14 mouse cellular contexts compared by ENCODE assay signal in genomic region chr10:4776007-4776713, GRCm38 (mm10).
DNase-seq lines count a peak whose midpoint lies in the region; ATAC-seq and TF ChIP-seq lines count a peak whose summit lies in the region.
"Had no signal": no experiment of that assay in that cellular context is flagged by ENCODE, and none has a peak within 500 bp of the region (broad histone marks: within the 10 kb centered on the region; RNA-seq: fewer than 3 reads in every experiment).

No protein-coding gene starts in this region.

- intact Hi-C loops in heart, postnatal 36 days (cut with DNase I), result no loop called here

- no peak overlapping the region for H3K4me2 ChIP-seq in lung, embryonic 14.5 days
- no peak overlapping the region for H3K4me2 ChIP-seq in hindbrain, postnatal 0 days (ENCODE audit: low read depth, low read length)
- H3K4me2 ChIP-seq: embryonic facial prominence, embryonic 12.5 days; forebrain, embryonic 12.5 days; stomach, embryonic 15.5 days had no signal

- no peaks in the 10 kb centered on the region for H3K36me3 ChIP-seq in lung, embryonic 14.5 days (ENCODE audit: insufficient read depth)
- no peaks in the 10 kb centered on the region for H3K36me3 ChIP-seq in hindbrain, postnatal 0 days (ENCODE audit: insufficient read depth, low read length)
- H3K36me3 ChIP-seq: embryonic facial prominence, embryonic 12.5 days; forebrain, embryonic 12.5 days; stomach, embryonic 15.5 days had no signal

- no peak overlapping the region for H3K9ac ChIP-seq in lung, embryonic 14.5 days
- no peak overlapping the region for H3K9ac ChIP-seq in hindbrain, postnatal 0 days (replicated peaks; ENCODE audit: low read length)
- H3K9ac ChIP-seq: embryonic facial prominence, embryonic 12.5 days; forebrain, embryonic 12.5 days; stomach, embryonic 15.5 days had no signal

- no peak for TF ChIP-seq CTCF in lung, embryonic 14.5 days (IDR thresholded peaks at IDR 0.05; ENCODE audit: low read depth)
- no peak for TF ChIP-seq CTCF in embryonic fibroblast, embryonic 13.5 days (IDR thresholded peaks at IDR 0.05; ENCODE audit: borderline replicate concordance, insufficient read depth, low read length)
- no peak for TF ChIP-seq CTCF in hindbrain, postnatal 0 days (IDR thresholded peaks at IDR 0.05; ENCODE audit: low read depth)

- H3K27ac ChIP-seq in lung, embryonic 14.5 days (ENCODE audit: low read depth), result no peak overlapping the region
- peak overlapping the region; percentile 44; the same call in 1 of the 2 replicates for H3K27ac ChIP-seq in embryonic fibroblast, embryonic 13.5 days (ENCODE audit: insufficient read depth, low read length)
- no peak overlapping the region for H3K27ac ChIP-seq in hindbrain, postnatal 0 days
- H3K27ac ChIP-seq: embryonic facial prominence, embryonic 12.5 days; forebrain, embryonic 12.5 days; stomach, embryonic 15.5 days had no signal

- no peaks in the 10 kb centered on the region for H3K4me1 ChIP-seq in lung, embryonic 14.5 days (ENCODE audit: insufficient read depth)
- H3K4me1 ChIP-seq in embryonic fibroblast, embryonic 13.5 days (ENCODE audit: control insufficient read depth, insufficient read depth, low read length), result 0 out of 2 replicates have a peak, but pooled peaks cover 5% of the 10 kb centered on the region
- no peaks in the 10 kb centered on the region for H3K4me1 ChIP-seq in hindbrain, postnatal 0 days (ENCODE audit: insufficient read depth, low read length)
- H3K4me1 ChIP-seq: embryonic facial prominence, embryonic 12.5 days; forebrain, embryonic 12.5 days; stomach, embryonic 15.5 days had no signal

- WGBS in lung, embryonic 14.5 days, result 44% methylated on average over 6 of the region's 6 CpGs
- 80% methylated on average over 6 of the region's 6 CpGs for WGBS in hindbrain, postnatal 0 days

- no peak for TF ChIP-seq POLR2A in embryonic fibroblast, embryonic 13.5 days (IDR thresholded peaks at IDR 0.05; ENCODE audit: low read depth, low read length)

- no peaks in the 10 kb centered on the region for H3K27me3 ChIP-seq in lung, embryonic 14.5 days (ENCODE audit: insufficient read depth, low read length)
- no peaks in the 10 kb centered on the region for H3K27me3 ChIP-seq in hindbrain, postnatal 0 days (ENCODE audit: insufficient read depth, low read length)
- H3K27me3 ChIP-seq: CH12.LX; embryonic facial prominence, embryonic 12.5 days; forebrain, embryonic 12.5 days; stomach, embryonic 15.5 days had no signal

- no peaks in the 10 kb centered on the region for H3K9me3 ChIP-seq in lung, embryonic 14.5 days (ENCODE audit: low read depth, low read length)
- H3K9me3 ChIP-seq in hindbrain, postnatal 0 days (ENCODE audit: low read length), result no peaks in the 10 kb centered on the region
- H3K9me3 ChIP-seq: embryonic facial prominence, embryonic 12.5 days; forebrain, embryonic 12.5 days; stomach, embryonic 15.5 days had no signal

- peak; percentile 31; the same call in 1 of the 2 replicates for ATAC-seq in lung, embryonic 14.5 days (ENCODE audit: insufficient read depth)
- no peak for ATAC-seq in hindbrain, postnatal 0 days
- ATAC-seq: midbrain, embryonic 16.5 days had no signal

- peak; percentile 54 to 62 for DNase-seq in heart, adult 18-20 months
- no peak for DNase-seq in heart, postnatal 36 days
- peak; percentile 52 for DNase-seq in lung, embryonic 14.5 days
- no peak for DNase-seq in lung, postnatal 14 days
- DNase-seq in skeletal muscle tissue, adult 2 months (ENCODE audit: low read depth, low spot score), result peak; percentile 68
- DNase-seq in hindbrain, postnatal 0 days (ENCODE audit: low spot score), result no peak
- DNase-seq: cerebellum, postnatal 36 days; liver had no signal

- no peak overlapping the region for H3K4me3 ChIP-seq in lung, embryonic 14.5 days (ENCODE audit: low read depth, low read length)
- no peak overlapping the region for H3K4me3 ChIP-seq in embryonic fibroblast, embryonic 13.5 days (ENCODE audit: insufficient read depth, low read length)
- H3K4me3 ChIP-seq in hindbrain, postnatal 0 days (ENCODE audit: low read length), result no peak overlapping the region
- H3K4me3 ChIP-seq: embryonic facial prominence, embryonic 12.5 days; forebrain, embryonic 12.5 days; stomach, embryonic 15.5 days had no signal

Comparison
In these comparisons a context has a peak if more than half of its experiments do, and no peak if none do; other contexts are left out.
1. DNase-seq: peak in heart, adult 18-20 months (2 of 2), lung, embryonic 14.5 days (single experiment) and skeletal muscle tissue, adult 2 months (single experiment); none in heart, postnatal 36 days (0 of 2), lung, postnatal 14 days (single experiment) and hindbrain, postnatal 0 days (single experiment).